Mouse (Mus musculus): Measurements from ENCODE around the gene Rbms3. TPM values are rescaled to one million over a fixed set of nuclear protein-coding genes. Genes with fewer than 3 reads are reported as not detected.

Rbms3 gene
- total and polyA plus RNA-seq, 3 experiments, result 8.1 to 12.5 (median 8.8) TPM

DNA sequence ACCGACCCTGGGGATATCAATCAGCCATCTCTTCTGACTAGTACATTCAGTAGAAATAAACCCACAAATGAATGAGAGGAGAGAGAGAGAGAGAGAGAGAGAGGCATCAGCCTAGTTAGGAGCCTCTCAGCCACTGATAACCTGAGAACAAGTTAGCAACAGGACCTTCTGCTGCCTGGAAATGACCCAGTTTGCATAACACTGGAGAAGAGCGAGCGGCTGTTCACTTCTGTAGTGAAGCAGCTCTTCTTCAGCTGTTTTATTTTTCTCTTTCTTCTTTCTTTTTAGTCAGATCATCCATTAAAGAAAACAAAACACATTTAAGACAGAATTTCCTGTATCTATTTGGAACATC, 717.2 kb downstream of the Rbms3 start:
- Histone ChIP-seq H3K36me3 (ENCODE audit: control insufficient read depth, insufficient read depth, low read length) (peaks cover 2% of the 10 kb centered on the region; the same call in 1 of the 2 replicates), H3K27ac (no peak overlapping the region), H3K4me3 (no peak overlapping the region), H3K27me3 (ENCODE audit: control insufficient read depth, insufficient read depth, low read length) (no peaks in the 10 kb centered on the region), H3K9ac (ENCODE audit: low read depth, low read length) (no peak overlapping the region), H3K4me1 (ENCODE audit: control insufficient read depth, insufficient read depth, low read length) (peaks cover 2% of the 10 kb centered on the region), H3K79me2 (replicated peaks; ENCODE audit: control insufficient read depth, insufficient read depth, low read length) (no peaks in the 10 kb centered on the region)
- 37% methylated on average over 3 of the region's 3 CpGs for WGBS
- DNase-seq, result no peak
- intact Hi-C loops (cut with DNase I), result no loop called here
- TF ChIP-seq CTCF (IDR thresholded peaks at IDR 0.05) (no peak), EP300 (IDR thresholded peaks at IDR 0.05; ENCODE audit: insufficient read depth, low read depth, low read length) (no peak), POLR2A (IDR thresholded peaks at IDR 0.05; ENCODE audit: insufficient read depth, low read depth, low read length) (no peak)

GRCm38 (mm10) chr9:116911781-116912492, 717.8 kb downstream of the Rbms3 start:
- DNase-seq, result peak in 1 of 2 experiments; percentile 26
- no peak overlapping the region for H3K4me3 ChIP-seq
- H3K79me2 ChIP-seq (replicated peaks; ENCODE audit: control insufficient read depth, insufficient read depth, low read length), result no peaks in the 10 kb centered on the region
- H3K4me1 ChIP-seq (ENCODE audit: control insufficient read depth, insufficient read depth, low read length), result peaks cover 2% of the 10 kb centered on the region
- intact Hi-C loops (cut with DNase I), result no loop called here
- H3K9ac ChIP-seq (ENCODE audit: low read depth, low read length), result no peak overlapping the region
- WGBS, result 38% methylated on average over 2 of the region's 2 CpGs
- H3K27me3 ChIP-seq (ENCODE audit: control insufficient read depth, insufficient read depth, low read length), result no peaks in the 10 kb centered on the region
- no peak overlapping the region for H3K27ac ChIP-seq
- TF ChIP-seq EP300 (IDR thresholded peaks at IDR 0.05; ENCODE audit: insufficient read depth, low read depth, low read length) (no peak), CTCF (IDR thresholded peaks at IDR 0.05) (no peak), POLR2A (IDR thresholded peaks at IDR 0.05; ENCODE audit: insufficient read depth, low read depth, low read length) (no peak)
- peaks cover 2% of the 10 kb centered on the region; the same call in 1 of the 2 replicates for H3K36me3 ChIP-seq (ENCODE audit: control insufficient read depth, insufficient read depth, low read length)

DNA sequence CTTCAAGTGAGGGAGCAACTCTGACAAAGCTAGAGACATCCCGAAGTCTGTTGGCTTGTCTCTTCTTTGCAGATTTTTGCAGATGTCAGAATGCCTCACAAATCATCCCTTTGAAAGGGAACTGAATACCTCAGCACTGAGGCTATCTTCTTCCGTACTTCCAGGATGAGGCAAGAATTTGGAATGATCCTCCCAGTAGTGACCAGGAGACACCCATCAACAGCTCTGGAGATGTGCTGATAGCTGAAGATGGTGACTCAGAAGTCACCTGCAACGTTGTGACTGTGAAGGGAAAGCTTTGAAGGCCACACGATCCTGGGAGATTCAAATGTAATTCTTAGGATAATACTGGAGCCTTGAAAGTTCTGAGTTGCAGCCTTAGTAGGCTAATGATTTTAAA, 720.2 kb downstream of the Rbms3 start:
- H3K79me2 ChIP-seq (replicated peaks; ENCODE audit: control insufficient read depth, insufficient read depth, low read length), result no peaks in the 10 kb centered on the region
- H3K4me3 ChIP-seq, result no peak overlapping the region
- no peak overlapping the region for H3K27ac ChIP-seq
- 61% methylated on average over 4 of the region's 4 CpGs for WGBS
- H3K4me1 ChIP-seq (ENCODE audit: control insufficient read depth, insufficient read depth, low read length), result peaks cover 2% of the 10 kb centered on the region
- no peak overlapping the region for H3K9ac ChIP-seq (ENCODE audit: low read depth, low read length)
- peaks cover 2% of the 10 kb centered on the region; the same call in 1 of the 2 replicates for H3K36me3 ChIP-seq (ENCODE audit: control insufficient read depth, insufficient read depth, low read length)
- TF ChIP-seq CTCF (IDR thresholded peaks at IDR 0.05) (no peak), EP300 (IDR thresholded peaks at IDR 0.05; ENCODE audit: insufficient read depth, low read depth, low read length) (no peak), POLR2A (IDR thresholded peaks at IDR 0.05; ENCODE audit: insufficient read depth, low read depth, low read length) (no peak)
- DNase-seq, result no peak
- no peaks in the 10 kb centered on the region for H3K27me3 ChIP-seq (ENCODE audit: control insufficient read depth, insufficient read depth, low read length)
- intact Hi-C loops (cut with DNase I), result no loop called here

- 64% methylated on average over 4 of the region's 4 CpGs for WGBS
- no peak for DNase-seq
- H3K9ac ChIP-seq (ENCODE audit: low read depth, low read length), result no peak overlapping the region
- peaks cover 2% of the 10 kb centered on the region; the same call in 1 of the 2 replicates for H3K36me3 ChIP-seq (ENCODE audit: control insufficient read depth, insufficient read depth, low read length)
- intact Hi-C loops (cut with DNase I), result no loop called here
- TF ChIP-seq POLR2A (IDR thresholded peaks at IDR 0.05; ENCODE audit: insufficient read depth, low read depth, low read length) (no peak), EP300 (IDR thresholded peaks at IDR 0.05; ENCODE audit: insufficient read depth, low read depth, low read length) (no peak), CTCF (IDR thresholded peaks at IDR 0.05) (peak; percentile 66)
- no peak overlapping the region for H3K27ac ChIP-seq
- H3K4me3 ChIP-seq, result no peak overlapping the region
- peaks cover 2% of the 10 kb centered on the region; the same call in 1 of the 2 replicates for H3K4me1 ChIP-seq (ENCODE audit: control insufficient read depth, insufficient read depth, low read length)
- no peaks in the 10 kb centered on the region for H3K27me3 ChIP-seq (ENCODE audit: control insufficient read depth, insufficient read depth, low read length)
- H3K79me2 ChIP-seq (replicated peaks; ENCODE audit: control insufficient read depth, insufficient read depth, low read length), result no peaks in the 10 kb centered on the region
These were observed 722.8 kb downstream of the Rbms3 start for GRCm38 (mm10) chr9:116906955-116907354.

DNA sequence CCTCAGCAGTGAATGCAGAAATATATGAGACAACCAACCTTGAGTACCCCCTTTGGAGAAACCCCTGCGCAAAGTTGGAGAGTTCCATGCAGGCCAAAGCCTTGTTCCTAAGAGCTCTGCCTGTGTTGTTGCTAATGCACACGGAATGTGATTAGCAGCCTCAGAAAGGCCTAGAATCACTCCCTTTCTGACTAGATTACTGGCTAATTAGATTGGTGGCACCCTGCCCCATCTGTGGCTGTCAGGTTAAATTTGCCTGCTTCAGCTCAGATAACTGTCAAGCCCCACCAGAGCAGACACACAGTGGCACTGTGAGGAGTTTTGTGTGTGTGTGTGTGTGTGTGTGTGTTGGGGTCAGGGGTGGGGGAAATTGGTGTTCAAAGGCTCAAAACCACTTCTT, 724.1 kb downstream of the Rbms3 start:
- Histone ChIP-seq H3K36me3 (ENCODE audit: control insufficient read depth, insufficient read depth, low read length) (no peaks in the 10 kb centered on the region), H3K4me1 (ENCODE audit: control insufficient read depth, insufficient read depth, low read length) (peaks cover 2% of the 10 kb centered on the region; the same call in 1 of the 2 replicates), H3K27ac (no peak overlapping the region), H3K79me2 (replicated peaks; ENCODE audit: control insufficient read depth, insufficient read depth, low read length) (no peaks in the 10 kb centered on the region), H3K27me3 (ENCODE audit: control insufficient read depth, insufficient read depth, low read length) (no peaks in the 10 kb centered on the region), H3K4me3 (no peak overlapping the region), H3K9ac (ENCODE audit: low read depth, low read length) (no peak overlapping the region)
- TF ChIP-seq CTCF (IDR thresholded peaks at IDR 0.05) (no peak), POLR2A (IDR thresholded peaks at IDR 0.05; ENCODE audit: insufficient read depth, low read depth, low read length) (no peak)
- no peak for DNase-seq
- intact Hi-C loops (cut with DNase I), result no loop called here
- 69% methylated on average over 2 of the region's 2 CpGs for WGBS

DNA sequence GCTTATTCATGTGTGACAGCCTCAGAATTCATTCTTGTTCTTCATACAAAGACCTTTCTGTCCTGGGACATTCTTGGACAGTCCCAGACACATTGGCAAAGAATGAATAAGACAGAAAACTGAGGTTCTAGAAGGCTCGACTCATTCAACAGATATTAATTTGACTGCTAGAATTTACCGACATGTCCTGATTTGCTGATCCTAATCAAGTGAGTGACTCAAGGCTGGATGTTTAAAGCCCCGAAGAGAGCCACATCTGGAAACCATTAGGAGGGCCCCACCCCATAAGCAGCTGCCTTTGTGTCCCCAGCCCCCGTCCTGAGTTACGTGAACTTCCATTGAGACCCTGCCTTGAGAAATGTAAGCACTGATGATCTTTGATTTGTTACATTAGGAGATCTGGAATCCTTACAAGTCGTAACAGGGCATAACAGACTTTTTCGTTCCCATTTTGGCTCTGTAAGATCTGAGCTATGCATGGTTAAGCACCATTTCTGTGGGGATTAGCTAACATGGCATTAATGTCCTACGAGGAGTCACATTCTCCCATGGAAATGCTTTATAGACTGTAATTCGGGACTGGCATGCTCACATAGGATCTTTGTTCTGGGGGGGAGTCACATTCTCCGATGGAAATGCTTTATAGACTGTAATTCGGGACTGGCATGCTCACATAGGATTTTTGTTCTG, 726.3 kb downstream of the Rbms3 start:
- no peaks in the 10 kb centered on the region for H3K36me3 ChIP-seq (ENCODE audit: control insufficient read depth, insufficient read depth, low read length)
- H3K27ac ChIP-seq, result no peak overlapping the region
- no peak overlapping the region for H3K9ac ChIP-seq (ENCODE audit: low read depth, low read length)
- no peaks in the 10 kb centered on the region for H3K79me2 ChIP-seq (replicated peaks; ENCODE audit: control insufficient read depth, insufficient read depth, low read length)
- DNase-seq, result no peak
- no peak for TF ChIP-seq POLR2A (IDR thresholded peaks at IDR 0.05; ENCODE audit: insufficient read depth, low read depth, low read length)
- no peak for TF ChIP-seq CTCF (IDR thresholded peaks at IDR 0.05)
- no peak for TF ChIP-seq EP300 (IDR thresholded peaks at IDR 0.05; ENCODE audit: insufficient read depth, low read depth, low read length)
- H3K4me1 ChIP-seq (ENCODE audit: control insufficient read depth, insufficient read depth, low read length), result no peaks in the 10 kb centered on the region
- no peak overlapping the region for H3K4me3 ChIP-seq
- 78% methylated on average over 11 of the region's 11 CpGs for WGBS
- no peaks in the 10 kb centered on the region for H3K27me3 ChIP-seq (ENCODE audit: control insufficient read depth, insufficient read depth, low read length)
- intact Hi-C loops (cut with DNase I), result no loop called here
